Mouse (Mus musculus) c-Kit-positive CD71-positive TER-119-negative erythroid progenitor cells, embryonic 14.5 days (primary cell): ENCODE measurements around the gene Gm9857.

Experiments used
- DNase-seq: peaks from one replicate; pipeline ENCODE4 v3.0.0-alpha.2; 2013; ENCODE audit warnings: low read depth

Gm9857 gene

GRCm38 (mm10) chr3:108925677-108926076 lies 14.6 kb downstream of the Gm9857 start:
- no peak for DNase-seq

DNA sequence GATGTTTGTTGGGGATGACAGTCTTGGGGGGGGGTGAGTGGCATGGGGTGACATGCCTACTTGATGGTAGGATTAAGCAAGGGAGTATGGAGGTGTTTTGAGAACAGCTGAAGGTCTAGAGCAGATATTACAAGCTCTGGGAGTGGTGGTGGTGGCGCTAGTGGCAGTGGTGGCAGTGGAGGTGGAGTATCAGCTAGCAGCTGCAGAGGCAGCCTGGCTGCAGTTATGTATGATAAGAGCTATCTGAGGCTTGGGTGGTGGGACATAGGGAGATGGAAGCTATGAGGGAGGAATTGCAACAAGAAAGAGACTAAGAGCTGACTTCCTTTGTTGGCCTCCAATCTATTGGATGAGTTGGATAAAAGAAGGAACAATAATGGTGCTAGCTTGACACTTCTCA lies 18.4 kb downstream of the Gm9857 start:
- peak; percentile 34 for DNase-seq

DNA sequence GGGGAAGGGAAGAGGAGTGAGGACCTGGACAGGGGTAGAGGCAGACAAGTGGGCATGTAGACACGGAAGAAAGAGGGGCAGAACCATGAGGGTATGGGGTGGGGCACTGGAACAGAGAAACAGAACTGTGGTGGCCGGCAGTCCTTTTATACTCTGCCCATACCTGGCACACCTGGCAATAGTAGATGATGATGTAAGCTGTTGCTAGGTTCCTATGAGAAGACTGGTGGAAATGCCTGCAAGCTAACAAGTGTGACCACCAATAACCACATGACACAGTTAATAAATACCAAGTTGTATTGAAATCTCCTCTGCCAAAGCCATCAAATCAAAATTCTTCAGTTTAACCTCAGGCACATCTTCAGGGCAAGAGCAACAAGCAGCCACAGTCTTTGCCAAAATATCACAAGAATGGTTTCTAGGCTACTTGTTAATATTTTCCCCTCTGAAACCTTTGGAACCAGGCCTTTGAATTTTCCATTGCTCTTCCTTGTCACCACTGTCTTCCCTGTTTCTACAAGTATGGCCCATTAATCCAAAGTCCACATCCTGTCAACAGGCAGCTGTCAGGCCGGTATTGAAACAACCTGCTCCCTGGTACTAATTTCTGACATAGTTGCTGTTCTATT lies 19.7 kb downstream of the Gm9857 start:
- no peak for DNase-seq

DNA sequence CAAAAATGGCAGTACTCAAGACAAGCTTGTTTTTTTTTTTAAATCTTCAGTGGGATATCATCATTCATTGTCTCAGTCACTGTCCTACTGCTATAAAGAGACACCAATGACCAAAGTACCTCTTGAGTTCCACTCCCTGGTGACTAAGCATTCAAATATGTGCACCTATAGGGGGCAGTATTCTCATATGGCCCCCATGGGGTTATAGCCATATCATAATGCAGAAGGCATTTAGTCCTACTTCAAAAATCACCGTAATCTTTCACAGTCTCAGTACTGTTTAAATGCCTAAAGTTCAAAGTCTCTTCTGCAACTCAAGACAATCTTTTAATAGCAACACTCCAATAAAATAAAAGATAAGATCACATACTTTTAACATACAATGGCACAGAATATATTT lies 21.4 kb downstream of the Gm9857 start:
- DNase-seq: no peak

DNA sequence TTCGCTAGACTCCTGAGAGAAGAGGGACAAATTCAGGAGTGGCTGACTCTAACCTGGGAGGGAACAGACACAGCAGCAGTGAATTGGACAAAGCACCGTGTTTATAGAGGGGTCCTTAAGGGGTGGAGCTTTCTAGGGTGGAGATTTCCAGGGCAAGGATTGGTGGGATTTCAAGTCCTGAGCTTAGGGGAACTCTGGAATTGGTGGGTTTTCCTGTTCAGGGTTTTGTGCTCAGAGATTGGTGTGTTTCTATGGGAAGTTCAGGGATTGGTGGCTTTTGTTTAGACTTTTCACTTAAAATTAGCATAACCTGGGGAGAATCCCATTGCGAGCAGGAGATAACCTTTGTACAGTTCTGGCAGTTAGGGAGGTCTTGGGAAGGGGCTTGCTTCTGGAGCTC lies 22.3 kb downstream of the Gm9857 start:
- no peak for DNase-seq

DNA sequence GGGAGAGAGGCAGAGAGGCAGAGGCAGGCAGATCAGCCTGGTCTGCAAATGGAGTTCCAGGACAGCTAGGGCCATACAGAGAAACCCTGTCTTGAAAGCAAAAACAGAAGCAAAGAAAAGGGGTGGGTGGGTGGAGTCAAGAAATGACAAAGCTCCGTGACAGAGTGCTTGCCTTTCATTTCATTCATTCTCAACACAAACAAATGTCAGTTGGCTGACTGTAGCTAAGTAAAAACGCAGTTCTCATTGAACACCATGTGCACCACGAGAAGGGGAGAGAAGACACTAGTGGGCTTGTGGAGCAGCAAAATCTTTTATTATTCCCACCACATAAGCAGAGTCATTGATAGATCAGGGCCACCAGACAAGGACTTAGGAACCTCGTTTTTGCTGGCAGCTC lies 23.4 kb downstream of the Gm9857 start:
- no peak for DNase-seq

GRCm38 (mm10) chr3:108915999-108916398 lies 24.2 kb downstream of the Gm9857 start:
- no peak for DNase-seq

DNA sequence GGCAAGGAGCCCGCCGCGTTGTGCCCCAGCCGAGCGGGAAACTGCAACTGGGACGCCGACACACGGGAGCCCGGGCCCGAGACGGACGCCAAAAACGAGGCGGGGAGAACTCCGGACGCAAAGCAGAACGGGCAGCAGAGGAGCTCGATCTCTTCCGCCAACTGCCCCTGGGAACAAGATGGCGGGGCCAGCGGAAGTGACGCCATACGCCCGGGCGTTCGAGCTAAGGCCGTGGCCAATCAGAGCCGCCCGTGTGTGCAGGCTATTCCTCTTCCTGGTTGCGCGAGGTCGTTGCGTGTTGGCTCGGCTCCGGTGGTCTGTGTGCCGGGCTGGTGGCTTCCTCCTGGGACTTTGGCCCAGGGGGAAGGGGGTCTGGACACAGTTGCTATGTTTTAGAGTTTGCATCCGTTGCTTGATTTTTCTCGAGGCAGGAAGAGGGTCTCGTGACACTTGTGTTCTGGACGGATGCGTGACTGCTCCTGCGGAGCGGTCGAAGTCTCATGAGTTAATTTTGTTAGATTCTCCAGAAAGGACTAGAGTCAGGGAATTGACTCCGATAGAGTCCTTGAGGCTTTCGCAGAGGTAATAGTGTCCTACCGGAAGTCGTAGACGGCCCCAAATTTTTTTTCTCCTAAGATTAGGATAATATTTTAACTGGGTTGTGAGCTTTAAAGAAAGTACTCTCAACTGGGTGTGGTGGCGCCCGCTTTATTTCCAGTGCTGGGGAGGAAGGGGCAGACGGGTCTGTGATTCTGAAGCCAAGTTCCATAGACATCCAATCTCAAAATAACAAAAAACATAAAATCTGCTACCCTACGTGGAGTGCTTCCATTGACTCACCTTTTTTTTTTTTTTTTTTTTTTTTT lies 28.5 kb downstream of the Gm9857 start, which contains the start of gene Prpf38b:
Gene Prpf38b (minus strand): TSS at position 180 of the 866 bp plus-strand sequence.
- peak; percentile 92 for DNase-seq

GRCm38 (mm10) chr3:108911081-108911547 lies 29.1 kb downstream of the Gm9857 start:
- peak; percentile 46 for DNase-seq

- no peak for DNase-seq
Observed at GRCm38 (mm10) chr3:108910303-108911080, 29.8 kb downstream of the Gm9857 start.

- DNase-seq: no peak
Observed at GRCm38 (mm10) chr3:108902934-108903333, 37.3 kb downstream of the Gm9857 start.

DNA sequence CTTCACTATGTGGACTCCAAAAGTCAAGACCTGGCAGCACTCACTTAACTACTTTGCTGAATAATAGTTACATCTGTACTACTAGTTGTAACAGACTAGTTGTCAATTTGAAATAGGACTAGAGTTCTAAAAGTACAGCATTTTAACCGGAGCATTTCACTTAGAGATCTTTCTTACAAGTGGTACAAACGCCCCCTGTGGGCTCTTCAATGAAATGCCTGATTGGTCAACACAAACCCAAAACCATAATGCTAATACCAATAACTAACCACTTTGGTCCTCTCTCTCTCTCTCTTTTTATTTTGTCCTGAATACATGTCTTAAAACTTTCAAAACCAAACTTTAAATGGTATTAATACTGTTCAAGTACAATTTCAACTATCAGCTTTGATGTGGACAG lies 38.2 kb downstream of the Gm9857 start:
- DNase-seq: no peak

GRCm38 (mm10) chr3:108900681-108901080 lies 39.6 kb downstream of the Gm9857 start:
- no peak for DNase-seq

- no peak for DNase-seq
Observed at GRCm38 (mm10) chr3:108900147-108900546, 40.1 kb downstream of the Gm9857 start.

GRCm38 (mm10) chr3:108898640-108899039 lies 41.6 kb downstream of the Gm9857 start:
- DNase-seq: no peak

- DNase-seq: no peak
Observed at GRCm38 (mm10) chr3:108892914-108893313, 47.3 kb downstream of the Gm9857 start.

GRCm38 (mm10) chr3:108892080-108892479 lies 48.2 kb downstream of the Gm9857 start:
- no peak for DNase-seq
